Mouse (Mus musculus): ENCODE measurements around the gene Mrpl58. TPM values are rescaled to one million over a fixed set of nuclear protein-coding genes. Genes with fewer than 3 reads are reported as not detected.

Mrpl58 gene
- polyA plus RNA-seq, 1 experiment from 2014 or later = 202 TPM

GRCm38 (mm10) chr11:115457405-115457804, 53.9 kb downstream of the Mrpl58 start:
- no peak overlapping the region for H3K4me3 ChIP-seq
- DNase-seq (ENCODE audit: low spot score) = no peak
- WGBS = 34% methylated on average over 6 of the region's 6 CpGs
- H3K9me3 ChIP-seq (replicated peaks) = no peaks in the 10 kb centered on the region
- peaks cover 17% of the 10 kb centered on the region for H3K4me1 ChIP-seq
- H3K36me3 ChIP-seq = no peaks in the 10 kb centered on the region
- peaks cover 7% of the 10 kb centered on the region for H3K27me3 ChIP-seq (ENCODE audit: low read depth, poor library complexity, severe bottlenecking)
- no peak overlapping the region for H3K27ac ChIP-seq

GRCm38 (mm10) chr11:115460976-115461375, 57.4 kb downstream of the Mrpl58 start:
- H3K27me3 ChIP-seq (ENCODE audit: low read depth, poor library complexity, severe bottlenecking) = peaks cover 20% of the 10 kb centered on the region
- H3K27ac ChIP-seq = no peak overlapping the region
- peaks cover 17% of the 10 kb centered on the region for H3K4me1 ChIP-seq
- no peak for DNase-seq (ENCODE audit: low spot score)
- no peak overlapping the region for H3K4me3 ChIP-seq
- no peaks in the 10 kb centered on the region for H3K36me3 ChIP-seq
- no peaks in the 10 kb centered on the region for H3K9me3 ChIP-seq (replicated peaks)
- WGBS = 24% methylated on average over 8 of the region's 8 CpGs

GRCm38 (mm10) chr11:115461846-115462242, 58.3 kb downstream of the Mrpl58 start:
- Histone ChIP-seq H3K27me3 (ENCODE audit: low read depth, poor library complexity, severe bottlenecking) (peaks cover 20% of the 10 kb centered on the region), H3K27ac (no peak overlapping the region), H3K36me3 (no peaks in the 10 kb centered on the region), H3K4me3 (no peak overlapping the region), H3K9me3 (replicated peaks) (no peaks in the 10 kb centered on the region), H3K4me1 (peaks cover 19% of the 10 kb centered on the region)
- DNase-seq (ENCODE audit: low spot score) = no peak
- whole genome bisulfite sequencing = 78% methylated on average over 5 of the region's 5 CpGs

Small RNA genes lying within 50 kb of the gene (microRNA-seq; reads per million reads assigned to microRNA genes)
- gene Mir3968 = not detected

Other genes starting within 250 kb of the Mrpl58 start
- gene Slc9a3r1, start 240.4 kb upstream of the Mrpl58 start, polyA plus RNA-seq (2016; fragmentation: Nextera tagmentation; extraction: Ambion mirVana) = 30.7 and 32.2 TPM in 2 replicates
- 9.1 and 9.8 TPM in 2 replicates for gene Tmem104, start 216.3 kb upstream of the Mrpl58 start, polyA plus RNA-seq (2016; fragmentation: Nextera tagmentation; extraction: Ambion mirVana)
- gene Nat9, start 215.9 kb upstream of the Mrpl58 start, polyA plus RNA-seq (2016; fragmentation: Nextera tagmentation; extraction: Ambion mirVana) = 15.6 and 22.7 TPM in 2 replicates
- gene Grin2c, start 136.5 kb upstream of the Mrpl58 start, polyA plus RNA-seq (2016; fragmentation: Nextera tagmentation; extraction: Ambion mirVana) = 0.11 and 0.34 TPM in 2 replicates
- gene Fdxr, start 126.7 kb upstream of the Mrpl58 start, polyA plus RNA-seq (2016; fragmentation: Nextera tagmentation; extraction: Ambion mirVana) = 18.2 and 19.3 TPM in 2 replicates
- gene Fads6, start 106.1 kb upstream of the Mrpl58 start, polyA plus RNA-seq (2016; fragmentation: Nextera tagmentation; extraction: Ambion mirVana) = 0.06 and 0.13 TPM in 2 replicates
- gene Otop2, start 96.6 kb upstream of the Mrpl58 start, polyA plus RNA-seq (2016; fragmentation: Nextera tagmentation; extraction: Ambion mirVana) = not detected in 2 replicates
- gene Ush1g, start 81.7 kb upstream of the Mrpl58 start, polyA plus RNA-seq (2016; fragmentation: Nextera tagmentation; extraction: Ambion mirVana) = not detected in 2 replicates
- not detected in 2 replicates for gene Otop3, start 69.0 kb upstream of the Mrpl58 start, polyA plus RNA-seq (2016; fragmentation: Nextera tagmentation; extraction: Ambion mirVana)
- gene Hid1, start 36.0 kb upstream of the Mrpl58 start, polyA plus RNA-seq (2016; fragmentation: Nextera tagmentation; extraction: Ambion mirVana) = 2.8 and 2.9 TPM in 2 replicates
- gene Cdr2l, start 21.8 kb upstream of the Mrpl58 start, polyA plus RNA-seq (2016; fragmentation: Nextera tagmentation; extraction: Ambion mirVana) = 15.2 and 16.4 TPM in 2 replicates
- 862 and 900 TPM in 2 replicates for gene Atp5h, start 16.2 kb downstream of the Mrpl58 start, polyA plus RNA-seq (2016; fragmentation: Nextera tagmentation; extraction: Ambion mirVana)
- 13.6 and 18.3 TPM in 2 replicates for gene Kctd2, start 16.4 kb downstream of the Mrpl58 start, polyA plus RNA-seq (2016; fragmentation: Nextera tagmentation; extraction: Ambion mirVana)
- 0.18 and 0.26 TPM in 2 replicates for gene Trim80, start 36.8 kb downstream of the Mrpl58 start, polyA plus RNA-seq (2016; fragmentation: Nextera tagmentation; extraction: Ambion mirVana)
- gene Slc16a5, start 58.7 kb downstream of the Mrpl58 start, polyA plus RNA-seq (2016; fragmentation: Nextera tagmentation; extraction: Ambion mirVana) = 0.23 and 0.25 TPM in 2 replicates
- gene Armc7, start 71.9 kb downstream of the Mrpl58 start, polyA plus RNA-seq (2016; fragmentation: Nextera tagmentation; extraction: Ambion mirVana) = 7.0 and 9.9 TPM in 2 replicates
- gene Nt5c, start 88.1 kb downstream of the Mrpl58 start, polyA plus RNA-seq (2016; fragmentation: Nextera tagmentation; extraction: Ambion mirVana) = 66.2 and 83.5 TPM in 2 replicates
- gene Jpt1, start 110.6 kb downstream of the Mrpl58 start, polyA plus RNA-seq (2016; fragmentation: Nextera tagmentation; extraction: Ambion mirVana) = 483 and 492 TPM in 2 replicates
- gene Sumo2, start 132.5 kb downstream of the Mrpl58 start, polyA plus RNA-seq (2016; fragmentation: Nextera tagmentation; extraction: Ambion mirVana) = 1,406 and 1,458 TPM in 2 replicates
- gene Nup85, start 160.7 kb downstream of the Mrpl58 start, polyA plus RNA-seq (2016; fragmentation: Nextera tagmentation; extraction: Ambion mirVana) = 257 and 275 TPM in 2 replicates
- 108 and 120 TPM in 2 replicates for gene Mrps7, start 200.2 kb downstream of the Mrpl58 start, polyA plus RNA-seq (2016; fragmentation: Nextera tagmentation; extraction: Ambion mirVana)
- 30.8 and 34.9 TPM in 2 replicates for gene Gga3, start 200.3 kb downstream of the Mrpl58 start, polyA plus RNA-seq (2016; fragmentation: Nextera tagmentation; extraction: Ambion mirVana)
- gene Mif4gd, start 209.2 kb downstream of the Mrpl58 start, polyA plus RNA-seq (2016; fragmentation: Nextera tagmentation; extraction: Ambion mirVana) = 16.2 and 18.2 TPM in 2 replicates
- 27.2 and 27.8 TPM in 2 replicates for gene Slc25a19, start 224.5 kb downstream of the Mrpl58 start, polyA plus RNA-seq (2016; fragmentation: Nextera tagmentation; extraction: Ambion mirVana)

All from limb, embryonic 10.5 days (tissue).